Mouse (Mus musculus): ENCODE measurements at regions not wholly inside any gene's neighbourhood (a gene's known extent, or its start where the extent isn't known, plus 50 kb on each side); places are given as distances from the start of the nearest gene placed in this dataset.

- TF ChIP-seq POLR2A (IDR thresholded peaks at IDR 0.05; ENCODE audit: control insufficient read depth in 1 of 2, insufficient read depth in 1 of 2, low read depth in 1 of 2, low read length in 2 of 2, poor library complexity in 1 of 2) (no peak), CTCF (IDR thresholded peaks at IDR 0.05 in 2 of 3, conservative IDR thresholded peaks at IDR 0.05 in 1 of 3; ENCODE audit: control insufficient read depth in 1 of 3, insufficient read depth in 1 of 3, low read depth in 2 of 3, low read length in 3 of 3, poor library complexity in 1 of 3, severe bottlenecking in 1 of 3) (no peak), MYC (IDR thresholded peaks at IDR 0.05; ENCODE audit: low read depth, low read length) (no peak), ZC3H11A (IDR thresholded peaks at IDR 0.05; ENCODE audit: low read depth, low read length) (no peak), MAX (IDR thresholded peaks at IDR 0.05; ENCODE audit: low read length) (no peak)
Observed at GRCm38 (mm10) chr15:41297419-41297818, 1163.3 kb downstream of the 9330182O14Rik start.

Measured in MEL (cell line).